Mouse (Mus musculus): Measurements from ENCODE around the gene Thap11. TPM values are rescaled to one million over a fixed set of nuclear protein-coding genes. Genes with fewer than 3 reads are reported as not detected.
A peak's percentile ranks its signal among the peaks of the same experiment; 100 is the strongest.

Thap11 gene
- total RNA-seq, 2 experiments from 2014 or later = 24.2 to 26.9 TPM

DNA sequence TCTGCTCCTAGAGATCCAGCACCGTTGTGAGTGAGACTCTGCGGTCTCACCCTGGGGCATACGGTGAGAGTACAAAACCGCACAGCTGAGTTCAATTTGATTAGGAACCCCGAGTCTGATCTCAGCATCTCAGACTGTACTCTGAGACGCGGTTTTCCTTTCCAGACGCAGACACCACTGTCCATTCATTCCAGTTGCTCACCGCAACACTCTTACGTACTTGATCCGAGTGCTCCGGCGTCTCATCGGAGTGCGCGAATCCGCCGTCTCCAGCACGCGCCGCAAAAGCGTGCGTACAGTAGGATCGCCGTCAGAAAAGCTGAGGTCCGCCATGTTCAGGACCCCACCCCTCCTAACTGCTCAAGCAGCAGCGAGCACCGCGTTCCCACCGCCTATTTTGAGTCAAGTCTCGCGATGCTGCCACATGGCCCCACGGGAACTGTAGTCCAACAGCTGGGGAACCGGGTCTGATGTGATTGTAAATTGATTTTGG, 3.2 kb upstream of the Thap11 start:
- peak; percentile 88 for DNase-seq

DNA sequence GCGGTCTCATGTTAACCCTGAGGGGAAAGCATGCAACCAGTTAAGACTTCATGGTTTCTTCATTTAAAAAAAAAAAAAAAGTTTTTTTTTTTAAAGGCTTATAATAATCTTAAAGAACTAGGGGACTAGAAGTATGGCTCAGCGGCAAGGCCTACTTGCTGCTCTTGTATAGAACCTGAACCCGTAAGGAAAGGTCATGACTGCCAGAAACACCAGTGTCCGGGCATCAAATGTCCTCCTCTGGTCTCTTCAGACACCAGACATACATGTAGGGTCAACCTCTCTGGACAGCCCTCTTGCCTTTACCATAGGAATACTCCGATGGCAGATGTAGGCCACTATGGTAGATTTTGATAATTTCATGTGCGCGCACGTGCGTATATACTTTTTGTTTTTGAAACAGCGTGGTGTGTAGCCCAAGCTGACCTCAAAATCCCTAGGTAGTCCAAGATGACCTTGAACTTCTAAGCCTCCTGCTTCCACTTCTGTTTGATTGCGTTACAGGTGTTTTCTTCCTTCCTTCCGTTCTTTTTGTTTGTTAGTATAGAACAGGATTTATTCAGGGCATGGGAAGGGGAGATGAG, 2.7 kb upstream of the Thap11 start:
- DNase-seq = no peak

DNA sequence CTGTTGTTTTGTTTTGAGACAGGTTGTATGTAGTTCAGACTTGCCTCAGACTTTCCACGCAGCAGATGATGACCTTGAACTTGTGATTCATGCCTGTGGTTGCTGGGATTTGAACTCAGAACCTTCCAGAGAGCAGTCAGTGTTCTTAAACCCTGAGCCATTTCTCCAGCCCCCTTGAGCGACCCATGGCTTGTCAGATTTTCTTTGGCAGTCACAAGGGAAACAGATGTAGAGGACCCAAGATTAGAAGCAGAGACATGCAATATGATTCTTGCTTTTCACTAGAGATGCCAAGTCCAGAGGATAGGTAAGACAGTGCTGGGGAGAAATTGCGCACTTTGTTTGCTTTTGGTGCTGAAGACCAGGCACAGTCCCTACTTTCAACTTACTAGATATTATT, 1.8 kb upstream of the Thap11 start, which contains the start of gene Cenpt:
Cenpt (minus strand) TSS at position 101 of the 400 bp plus-strand sequence.
- no peak for DNase-seq

DNA sequence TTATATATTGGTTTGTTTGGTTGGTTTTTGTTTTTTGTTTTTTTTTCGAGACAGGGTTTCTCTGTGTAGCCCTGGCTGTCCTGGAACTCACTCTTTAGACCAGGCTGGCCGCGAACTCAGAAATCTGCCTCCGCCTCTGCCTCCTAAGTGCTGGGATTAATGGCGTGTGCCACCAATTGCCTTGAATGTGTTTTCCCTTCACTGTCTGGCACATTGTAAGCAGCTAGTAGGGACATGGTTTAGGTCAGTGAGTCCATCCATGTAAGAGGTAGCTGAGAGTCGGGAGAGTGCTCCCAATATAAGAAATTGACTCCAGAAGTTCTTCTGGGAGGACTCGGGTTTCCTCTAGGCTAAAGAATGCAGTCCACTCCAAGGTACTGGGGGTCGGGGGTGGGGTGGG, 629 bp upstream of the Thap11 start:
- no peak for DNase-seq

DNA sequence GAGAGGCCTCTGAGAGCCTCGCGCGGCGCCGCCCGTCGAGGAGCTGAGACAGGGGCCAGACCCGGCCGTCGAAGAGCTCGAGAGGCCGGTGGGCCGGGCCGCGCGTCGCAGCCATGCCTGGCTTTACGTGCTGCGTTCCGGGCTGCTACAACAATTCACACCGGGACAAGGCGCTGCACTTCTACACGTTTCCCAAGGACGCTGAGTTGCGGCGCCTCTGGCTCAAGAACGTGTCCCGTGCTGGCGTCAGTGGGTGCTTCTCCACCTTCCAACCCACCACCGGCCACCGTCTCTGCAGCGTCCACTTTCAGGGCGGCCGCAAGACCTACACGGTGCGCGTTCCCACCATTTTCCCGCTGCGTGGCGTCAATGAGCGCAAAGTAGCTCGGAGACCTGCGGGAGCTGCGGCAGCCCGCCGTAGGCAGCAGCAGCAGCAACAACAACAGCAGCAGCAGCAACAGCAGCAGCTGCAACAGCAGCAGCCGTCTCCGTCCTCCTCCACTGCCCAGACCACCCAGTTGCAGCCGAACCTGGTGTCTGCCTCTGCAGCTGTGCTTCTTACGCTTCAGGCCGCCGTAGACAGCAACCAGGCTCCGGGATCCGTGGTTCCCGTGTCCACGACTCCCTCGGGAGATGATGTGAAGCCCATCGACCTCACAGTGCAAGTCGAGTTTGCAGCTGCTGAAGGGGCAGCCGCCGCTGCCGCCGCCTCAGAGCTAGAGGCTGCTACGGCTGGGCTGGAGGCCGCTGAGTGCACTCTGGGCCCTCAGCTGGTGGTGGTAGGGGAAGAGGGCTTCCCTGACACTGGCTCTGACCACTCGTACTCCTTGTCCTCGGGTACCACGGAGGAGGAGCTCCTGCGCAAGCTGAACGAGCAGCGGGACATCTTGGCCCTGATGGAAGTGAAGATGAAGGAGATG, 576 bp downstream of the Thap11 start:
- DNase-seq = peak; percentile 59

DNA sequence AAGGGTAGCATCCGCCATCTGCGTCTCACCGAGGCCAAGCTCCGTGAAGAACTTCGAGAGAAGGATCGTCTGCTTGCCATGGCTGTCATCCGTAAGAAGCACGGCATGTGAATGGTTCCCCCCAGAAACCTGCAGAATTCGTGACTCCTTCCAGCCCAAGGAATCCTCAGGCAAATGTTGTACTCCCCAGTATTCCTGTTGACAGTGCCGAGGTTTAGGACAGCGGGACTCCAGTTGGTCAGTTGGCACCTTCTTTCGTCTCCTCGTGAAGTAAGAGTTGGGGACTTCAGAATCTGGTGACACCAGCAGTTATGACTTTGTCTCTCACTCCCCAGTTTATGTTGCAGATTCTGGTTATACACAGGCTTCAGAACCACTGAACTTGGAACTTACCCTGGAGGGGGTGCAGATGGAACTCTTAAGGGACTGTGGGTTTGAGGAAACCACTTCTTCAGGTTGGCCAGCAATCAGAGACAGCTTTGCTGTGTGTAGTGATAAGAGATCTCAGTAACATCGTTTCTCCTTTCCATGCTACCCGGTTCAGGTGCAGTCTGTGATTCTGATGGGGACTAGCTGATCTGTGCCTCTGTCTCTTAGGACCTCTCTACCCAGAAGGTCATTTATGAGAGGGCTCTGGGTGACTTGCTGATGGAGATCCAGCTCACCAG, 1.4 kb downstream of the Thap11 start:
- no peak for DNase-seq

DNA sequence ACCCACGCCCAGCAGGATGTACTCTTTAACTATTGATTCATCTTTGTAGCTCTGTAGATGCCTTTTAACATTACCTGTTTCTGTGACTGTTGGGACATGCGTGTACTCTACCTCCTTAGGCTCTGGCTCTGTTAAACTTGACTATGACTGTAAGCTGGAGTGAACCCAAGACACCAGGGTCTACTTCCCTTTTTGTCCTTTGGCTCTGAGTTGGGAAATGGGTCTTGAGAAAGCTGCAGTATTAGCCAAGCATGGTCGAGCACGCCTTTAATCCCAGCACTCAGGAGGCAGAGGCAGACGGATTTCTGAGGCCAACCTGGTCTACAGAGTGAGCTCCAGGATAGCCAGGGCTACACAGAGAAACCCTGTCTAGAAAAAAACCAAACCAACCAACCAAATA, 3.6 kb downstream of the Thap11 start:
- DNase-seq = no peak

DNA sequence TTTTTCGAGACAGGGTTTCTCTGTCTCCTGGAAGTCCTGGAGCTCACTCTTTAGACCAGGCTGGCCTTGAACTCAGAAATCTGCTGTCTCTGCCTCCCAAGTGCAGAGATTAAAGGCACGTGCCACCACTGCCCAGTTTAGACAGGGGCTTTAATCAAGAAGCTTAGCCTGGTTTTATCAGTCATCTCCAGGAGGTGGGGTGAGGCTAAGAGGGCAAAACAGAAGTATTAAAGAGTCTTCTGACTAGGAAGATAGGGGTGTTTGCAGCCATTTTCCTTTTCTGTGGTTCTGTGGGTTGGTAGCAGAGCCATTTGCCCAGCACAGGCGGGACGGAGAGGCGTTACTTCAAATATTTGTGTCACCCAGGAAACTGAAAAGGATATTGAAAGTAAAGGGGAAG, 4.4 kb downstream of the Thap11 start:
- DNase-seq = no peak

DNA sequence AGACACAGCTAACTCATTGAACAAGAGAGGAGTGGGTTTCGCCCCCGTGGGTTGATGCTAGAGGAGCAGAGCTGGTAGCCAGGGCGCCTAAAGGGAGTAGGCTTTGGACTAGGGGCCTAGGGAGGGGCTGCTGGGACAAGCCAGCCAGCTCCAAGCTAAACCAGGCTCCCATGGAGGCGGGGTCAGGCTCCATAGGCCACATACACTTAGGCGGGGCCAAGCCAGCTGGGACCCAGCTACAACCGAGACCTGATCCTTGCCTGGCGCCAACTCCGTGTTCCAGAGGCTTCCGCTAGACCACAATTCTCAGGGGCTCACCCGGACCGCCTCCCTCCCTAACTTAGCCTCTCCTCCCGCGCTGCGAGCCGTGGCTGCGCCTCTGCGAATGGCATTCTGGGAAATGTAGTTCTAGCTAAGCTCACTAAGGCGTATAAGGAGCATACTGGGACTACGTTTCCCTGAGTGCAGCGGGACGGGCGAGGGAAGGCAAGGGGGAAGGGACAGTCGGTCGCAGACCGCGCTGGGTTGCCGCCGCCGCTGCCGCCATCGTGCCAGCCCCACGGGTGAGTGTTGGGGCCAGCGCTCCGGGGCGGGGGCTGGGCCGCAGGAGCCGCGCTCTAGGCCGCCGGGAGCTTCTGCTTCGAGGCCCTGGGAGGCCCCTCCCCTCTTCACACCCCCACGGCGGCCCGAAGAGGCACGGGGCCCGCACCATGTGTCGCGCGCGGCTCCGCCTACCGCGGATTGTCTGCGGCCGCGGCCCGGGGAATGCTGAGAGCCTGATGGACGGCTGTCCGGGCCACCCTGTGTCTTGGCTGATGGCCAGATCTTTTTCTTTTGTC, 5.4 kb downstream of the Thap11 start, which contains the start of gene Nutf2:
Nutf2 (plus strand) TSS at position 438 of the 839 bp plus-strand sequence.
- peak; percentile 85 for DNase-seq

DNA sequence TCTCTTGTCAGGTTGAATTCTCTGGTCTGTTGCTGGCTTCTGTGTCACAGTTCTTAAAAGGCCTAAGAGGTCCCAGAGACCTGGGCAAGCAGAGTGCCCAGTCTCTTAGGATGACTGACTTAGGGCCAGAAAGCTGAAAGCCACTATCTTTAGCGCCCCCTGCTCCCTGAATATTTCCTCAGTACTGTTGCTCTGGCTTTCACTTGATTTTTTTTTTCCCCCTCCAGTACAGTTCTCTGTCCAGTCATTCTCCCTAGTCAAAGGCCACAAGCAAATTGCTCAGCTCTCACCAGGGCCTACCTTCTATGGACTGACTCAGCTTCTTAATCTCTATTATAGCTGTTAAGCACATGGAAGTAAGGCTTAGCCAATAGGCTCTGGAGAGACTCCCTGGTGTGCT, 7.0 kb downstream of the Thap11 start:
- no peak for DNase-seq

DNA sequence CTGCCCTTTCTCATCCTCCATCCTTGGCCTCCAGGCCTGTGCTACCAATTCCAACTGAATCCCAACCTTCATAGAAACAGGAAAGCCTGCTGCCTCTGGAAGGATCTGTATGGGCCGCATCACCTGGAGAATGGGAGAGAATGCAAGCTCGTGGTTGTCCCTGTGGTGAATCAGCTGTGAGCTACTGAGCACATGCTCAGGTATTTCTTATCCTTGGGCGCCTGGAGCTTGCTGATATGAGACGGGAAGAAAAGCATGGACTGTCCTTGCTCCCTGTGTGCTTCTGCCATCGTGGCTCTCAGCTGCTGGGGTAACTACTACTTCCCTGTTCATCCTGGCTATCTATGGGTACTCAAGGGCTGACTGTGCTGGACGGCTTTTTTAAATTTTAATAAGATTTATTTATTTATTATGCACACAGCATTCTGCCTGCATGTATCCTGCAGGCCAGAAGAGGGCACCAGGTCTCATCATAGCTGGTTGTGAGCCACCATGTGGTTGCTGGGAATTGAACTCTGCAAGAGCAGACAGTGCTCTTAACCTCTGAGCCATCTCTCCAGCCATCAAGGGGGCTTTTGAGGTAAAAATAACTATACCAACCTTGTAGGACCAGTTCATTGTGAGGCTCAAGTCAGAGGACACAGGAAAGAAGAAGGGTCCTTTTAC, 11.6 kb downstream of the Thap11 start:
- no peak for DNase-seq

DNA sequence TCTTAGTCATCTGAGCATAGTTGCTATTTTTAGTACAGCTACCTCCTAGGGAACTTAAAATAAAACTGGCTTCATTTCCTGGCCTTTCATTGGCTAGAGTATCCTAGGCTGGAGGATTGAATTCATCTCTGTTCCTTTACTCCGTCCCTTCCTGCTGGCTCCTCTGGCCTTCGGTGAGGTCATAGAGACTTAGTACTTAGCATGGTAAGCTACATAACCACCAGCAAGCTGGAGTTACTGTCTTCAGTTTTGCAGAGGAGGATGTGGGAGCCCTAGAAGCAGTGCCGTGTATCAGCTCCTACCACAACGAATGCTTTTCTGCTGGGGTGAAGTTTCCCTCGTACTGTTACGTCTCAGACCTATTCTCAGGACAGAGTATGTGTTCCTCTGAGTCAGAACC, 19.4 kb downstream of the Thap11 start:
- no peak for DNase-seq

DNA sequence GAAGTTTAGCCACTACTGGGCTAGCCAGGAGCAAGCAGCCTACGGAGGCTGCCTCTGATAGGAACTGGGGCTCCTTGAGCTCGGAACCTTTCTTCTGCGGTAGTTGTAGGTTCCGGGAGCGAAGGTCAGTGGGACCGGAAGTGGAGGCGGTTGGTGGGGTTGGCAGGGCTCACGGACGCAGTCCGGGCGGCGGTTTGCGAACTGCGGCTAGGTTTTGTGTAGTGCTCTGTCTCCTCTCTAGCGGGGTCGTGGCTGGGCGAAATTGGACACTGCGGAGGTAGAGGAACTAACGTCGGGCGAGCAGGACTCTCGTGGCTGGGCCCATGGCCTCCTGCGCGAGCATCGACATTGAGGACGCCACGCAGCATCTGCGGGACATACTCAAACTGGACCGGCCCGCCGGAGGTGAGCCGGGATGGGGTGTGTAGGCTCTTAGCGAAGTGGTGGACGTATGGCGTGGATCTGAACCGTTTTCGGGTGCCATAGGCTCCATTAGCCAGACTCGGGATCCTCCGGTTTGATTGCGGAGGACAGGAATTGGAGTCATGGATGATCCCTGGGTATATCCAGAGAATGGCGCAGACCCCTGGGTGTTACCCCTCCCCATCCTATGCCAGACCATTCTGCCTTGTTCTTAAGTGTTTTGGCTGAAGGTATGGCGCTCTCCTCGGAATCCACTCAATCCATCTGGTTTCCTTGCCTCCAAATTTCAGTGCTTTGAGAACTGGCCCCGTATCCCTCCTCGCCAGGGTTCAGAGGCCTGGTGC, 26.0 kb downstream of the Thap11 start, which contains the start of gene Edc4:
Edc4 (plus strand) TSS at position 128 of the 767 bp plus-strand sequence.
- DNase-seq = peak; percentile 84

DNA sequence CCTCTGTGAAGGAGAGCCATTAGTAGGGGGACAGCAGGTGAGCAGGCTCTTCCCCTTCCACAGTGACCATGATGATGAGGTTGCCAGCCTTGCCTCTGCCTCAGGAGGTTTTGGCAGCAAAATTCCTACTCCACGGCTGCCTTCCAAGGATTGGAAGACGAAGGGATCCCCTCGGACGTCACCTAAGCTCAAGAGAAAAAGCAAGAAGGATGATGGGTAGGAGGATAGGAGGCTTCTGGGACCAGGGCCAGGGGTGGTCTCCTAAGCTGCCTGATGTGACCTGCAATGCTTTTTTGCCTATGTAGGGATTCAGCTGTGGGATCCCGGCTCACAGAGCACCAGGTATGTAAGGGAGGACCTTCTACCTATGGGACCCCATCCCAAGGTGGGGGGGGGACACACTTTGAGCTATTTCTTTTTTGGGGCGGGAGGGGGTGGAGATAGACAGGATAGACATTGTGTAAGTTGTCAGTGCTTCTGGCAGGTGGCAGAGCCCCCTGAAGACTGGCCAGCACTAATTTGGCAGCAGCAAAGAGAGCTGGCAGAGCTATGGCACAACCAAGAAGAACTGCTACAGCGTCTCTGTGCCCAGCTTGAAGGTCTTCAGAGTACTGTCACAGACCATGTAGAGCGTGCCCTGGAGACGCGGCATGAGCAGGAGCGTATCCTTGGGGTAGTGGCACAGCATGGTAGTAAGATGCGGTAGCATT, 35.0 kb downstream of the Thap11 start:
- no peak for DNase-seq

DNA sequence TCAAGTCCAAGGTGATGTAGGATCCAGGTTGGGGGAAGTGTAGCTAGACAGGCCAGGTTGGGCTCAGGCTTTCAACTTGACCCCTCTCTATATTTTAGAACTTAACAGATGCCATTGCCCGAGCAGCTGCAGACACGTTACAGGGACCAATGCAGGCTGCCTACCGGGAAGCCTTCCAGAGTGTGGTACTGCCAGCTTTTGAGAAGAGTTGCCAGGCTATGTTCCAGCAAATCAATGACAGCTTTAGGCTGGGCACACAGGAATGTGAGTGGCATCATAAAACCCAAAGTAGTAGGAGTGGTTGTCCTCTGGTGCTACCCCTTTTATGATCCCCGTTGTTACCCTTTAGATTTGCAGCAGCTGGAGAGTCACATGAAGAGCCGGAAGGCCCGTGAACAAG, 35.9 kb downstream of the Thap11 start:
- DNase-seq = peak; percentile 47

DNA sequence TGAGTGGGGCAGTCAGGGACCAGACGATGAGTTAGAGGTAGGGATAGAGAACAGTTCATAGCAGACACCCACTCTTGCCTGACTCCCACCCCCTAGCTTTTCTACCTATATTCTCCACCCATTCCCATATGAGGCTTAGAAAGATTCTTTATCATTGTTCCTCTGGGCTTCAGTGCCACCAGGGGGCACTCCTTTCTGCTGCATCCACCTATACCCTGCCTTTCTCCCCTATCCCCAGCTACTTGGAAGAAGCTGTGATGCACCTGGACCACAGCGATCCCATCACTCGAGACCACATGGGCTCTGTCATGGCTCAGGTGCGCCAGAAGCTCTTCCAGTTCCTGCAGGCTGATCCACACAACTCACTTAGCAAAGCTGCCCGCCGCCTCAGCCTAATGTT, 37.5 kb downstream of the Thap11 start:
- no peak for DNase-seq

DNA sequence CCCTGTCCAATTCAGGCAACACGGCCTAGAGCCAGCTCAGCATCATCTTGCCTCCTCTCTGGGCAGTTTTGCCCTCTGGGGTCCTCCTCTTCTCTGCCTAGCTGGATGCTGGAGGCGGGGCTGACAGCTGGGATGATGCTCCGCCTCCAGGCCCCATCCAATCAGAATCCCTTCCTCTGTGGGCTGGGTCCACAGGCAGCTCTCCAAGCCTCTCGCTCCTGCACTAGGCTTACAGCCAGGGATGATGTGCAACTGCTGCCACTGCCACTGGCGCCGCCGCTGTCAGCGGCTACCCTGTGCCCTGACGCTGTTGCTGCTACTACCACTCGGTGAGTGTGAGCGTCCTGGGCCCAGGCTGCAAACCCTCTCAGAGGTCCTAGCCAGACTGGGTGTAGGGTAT, 38.4 kb downstream of the Thap11 start, which contains the start of gene Nrn1l:
Nrn1l (plus strand) TSS at position 229 of the 400 bp plus-strand sequence.
- DNase-seq = peak; percentile 72

DNA sequence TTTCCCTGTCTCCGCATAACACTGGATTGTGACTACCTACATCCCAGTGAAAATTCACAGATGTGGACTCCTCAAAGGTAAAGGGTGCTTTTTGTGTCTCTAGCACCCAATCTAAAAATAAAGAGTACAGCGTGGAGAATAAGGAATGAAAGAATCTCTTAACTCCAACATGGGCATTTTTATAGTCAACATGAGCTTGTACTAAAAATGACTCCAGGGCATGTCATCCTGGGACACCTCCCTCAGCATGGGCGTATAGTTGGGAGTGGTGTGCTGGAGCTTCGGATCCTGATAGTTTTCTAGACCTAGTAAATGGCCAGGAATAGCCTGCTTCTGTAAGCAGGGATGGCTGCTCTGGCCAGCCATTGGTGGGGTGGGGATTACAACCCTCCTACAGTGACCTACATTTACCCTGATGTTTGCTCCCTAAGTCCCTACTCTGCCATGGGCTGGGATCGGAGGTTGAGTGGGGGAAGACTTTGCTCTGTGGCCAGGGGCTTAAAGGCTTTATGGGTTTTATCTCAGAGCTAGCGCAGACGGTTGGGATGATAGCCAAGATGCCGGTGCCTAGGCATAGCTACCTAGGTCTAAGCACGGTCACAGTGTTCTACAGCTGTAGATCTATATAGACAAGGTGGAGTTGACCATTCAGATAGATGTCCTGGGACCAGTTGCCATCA, 43.0 kb downstream of the Thap11 start:
- DNase-seq = no peak
